Mouse (Mus musculus) layer of hippocampus, adult 8-10 months (tissue): ENCODE data around the gene Nectin4. TPM values are rescaled to one million over a fixed set of nuclear protein-coding genes. Genes with fewer than 3 reads are reported as not detected.

Source experiments
- DNase-seq, 2 experiments: peaks; one replicate each; pipeline ENCODE4 v3.0.0; 2022; ENCODE audit warnings: low spot score in 2 of 2
- total RNA-seq, 4 experiments: library from RNA; stranded (reverse); gene quantifications; 2 replicates each; pipeline ENCODE4 v1.2.4; 2022

The Nectin4 gene
- total RNA-seq, 4 experiments from 2014 or later, result 5.6 to 7.6 (median 6.5) TPM

GRCm38 (mm10) chr1:171358421-171358820, 11.5 kb upstream of the Nectin4 start:
- peak in 1 of 2 experiments; percentile 36 for DNase-seq

DNA sequence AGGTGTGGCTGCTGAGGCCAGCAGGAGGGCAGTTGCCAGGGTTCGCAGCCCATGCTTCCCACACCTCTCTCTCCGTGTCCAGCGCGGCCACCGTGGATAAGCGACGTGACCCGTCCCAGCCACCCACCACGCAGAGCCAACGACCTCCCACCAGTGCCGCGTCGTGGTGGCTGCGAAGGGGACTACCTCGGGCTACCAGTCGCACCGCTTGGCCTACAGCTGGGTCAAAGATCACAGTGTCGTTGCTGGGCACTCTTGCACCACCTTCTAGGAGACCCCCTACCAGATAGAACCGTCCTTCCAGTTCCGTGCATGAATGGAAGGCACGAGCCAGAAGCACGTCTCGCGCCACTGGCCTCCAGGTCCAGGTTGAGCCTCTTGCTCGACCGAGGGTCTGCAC, 9.6 kb upstream of the Nectin4 start:
- DNase-seq, result peak in 1 of 2 experiments; percentile 25

DNA sequence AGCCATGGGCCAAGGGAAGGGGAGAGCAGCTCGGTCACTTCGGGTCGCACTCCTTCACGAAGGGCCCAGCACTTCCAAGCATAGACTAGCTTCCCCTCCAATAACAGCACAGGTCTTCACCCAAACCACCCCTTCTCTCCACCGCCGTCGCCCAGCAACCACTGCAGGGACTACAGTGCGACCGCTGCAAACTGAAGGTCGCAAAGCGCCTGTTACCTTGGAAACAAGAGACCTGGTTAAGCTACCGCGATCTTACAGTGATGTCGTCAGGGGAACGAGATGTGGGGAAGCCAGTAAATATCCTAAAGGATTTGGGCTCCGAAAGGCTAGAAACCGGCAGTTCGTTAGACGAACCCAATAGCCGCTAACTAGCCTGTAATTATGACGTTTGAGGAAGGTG, 9.2 kb upstream of the Nectin4 start, which contains the start of gene Klhdc9:
TSS of gene Klhdc9 (minus strand) at position 143 of the 400 bp plus-strand sequence.
- DNase-seq, result peak; percentile 89 to 95

- peak; percentile 65 to 66 for DNase-seq
Measured at GRCm38 (mm10) chr1:171361106-171362103, 8.5 kb upstream of the Nectin4 start.

- DNase-seq, result no peak
Measured at GRCm38 (mm10) chr1:171365934-171366333, 4.0 kb upstream of the Nectin4 start.

DNA sequence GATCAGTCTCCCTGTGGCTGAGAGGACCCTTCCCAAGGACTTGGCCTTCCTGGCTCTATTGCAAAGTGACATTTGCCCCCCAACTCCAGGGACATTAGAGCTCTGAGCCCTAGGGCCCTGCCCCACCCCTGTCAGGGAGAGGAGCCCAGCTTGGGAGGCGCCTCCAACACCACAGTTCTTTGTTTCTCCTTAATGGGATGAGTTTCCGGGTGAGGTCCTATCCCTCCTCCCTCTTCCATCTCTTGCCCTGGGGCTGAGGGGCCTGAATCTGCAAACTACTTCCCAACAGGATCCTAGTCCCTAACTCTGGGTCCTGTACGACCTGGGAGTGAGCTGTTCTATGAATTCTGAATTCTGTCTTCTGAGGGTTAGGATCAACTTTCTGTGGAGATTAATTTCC, 3.0 kb downstream of the Nectin4 start:
- no peak for DNase-seq

GRCm38 (mm10) chr1:171373946-171374345, 4.0 kb downstream of the Nectin4 start:
- no peak for DNase-seq

DNA sequence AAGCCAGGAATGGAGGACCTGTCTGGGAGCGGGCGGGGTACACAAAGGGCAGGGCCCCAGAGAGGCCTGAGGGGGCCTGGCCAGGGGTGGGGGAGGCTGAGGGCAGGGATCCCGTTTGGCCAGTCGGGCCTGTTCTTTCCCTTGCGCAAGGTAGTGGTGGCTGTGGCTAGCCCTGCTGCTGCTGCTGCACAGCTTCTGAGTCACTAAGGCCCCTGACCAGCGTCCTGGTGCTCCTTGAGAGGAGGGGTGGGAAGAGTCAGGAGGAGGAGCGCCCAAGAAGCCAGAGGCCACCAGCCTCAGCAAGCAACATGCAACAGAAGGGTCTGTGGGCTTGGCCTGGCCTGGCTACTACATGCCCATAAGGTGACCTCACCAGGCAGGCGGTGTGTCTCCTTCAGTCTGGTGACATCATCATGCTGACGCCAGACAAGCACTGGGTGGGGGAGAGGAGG, 5.8 kb downstream of the Nectin4 start:
- DNase-seq, result no peak

GRCm38 (mm10) chr1:171378298-171378697, 8.4 kb downstream of the Nectin4 start:
- no peak for DNase-seq

DNA sequence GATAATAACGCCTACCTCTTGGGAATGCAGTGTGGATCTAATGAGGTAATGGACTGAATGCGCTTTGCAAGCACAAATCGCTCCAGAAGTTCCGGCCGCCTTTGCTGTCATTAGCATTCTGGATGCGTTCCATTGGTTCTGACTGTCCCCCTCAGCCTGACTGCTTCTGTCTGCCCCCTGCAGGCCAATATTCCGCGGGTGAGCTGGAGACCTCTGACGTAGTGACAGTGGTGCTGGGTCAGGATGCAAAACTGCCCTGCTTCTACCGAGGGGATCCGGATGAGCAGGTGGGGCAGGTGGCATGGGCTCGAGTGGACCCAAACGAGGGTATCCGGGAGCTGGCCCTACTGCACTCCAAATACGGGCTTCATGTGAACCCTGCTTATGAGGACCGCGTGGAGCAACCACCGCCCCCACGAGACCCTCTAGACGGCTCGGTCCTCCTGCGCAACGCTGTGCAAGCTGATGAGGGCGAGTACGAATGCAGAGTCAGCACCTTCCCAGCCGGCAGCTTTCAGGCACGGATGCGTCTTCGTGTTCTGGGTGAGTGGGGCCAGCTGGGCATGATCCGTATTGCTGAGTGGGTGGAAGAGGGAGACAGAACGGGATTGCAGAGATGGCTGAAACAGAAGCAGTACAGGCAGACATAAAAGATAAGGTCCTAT, 10.2 kb downstream of the Nectin4 start:
- DNase-seq, result peak; percentile 73 to 77

DNA sequence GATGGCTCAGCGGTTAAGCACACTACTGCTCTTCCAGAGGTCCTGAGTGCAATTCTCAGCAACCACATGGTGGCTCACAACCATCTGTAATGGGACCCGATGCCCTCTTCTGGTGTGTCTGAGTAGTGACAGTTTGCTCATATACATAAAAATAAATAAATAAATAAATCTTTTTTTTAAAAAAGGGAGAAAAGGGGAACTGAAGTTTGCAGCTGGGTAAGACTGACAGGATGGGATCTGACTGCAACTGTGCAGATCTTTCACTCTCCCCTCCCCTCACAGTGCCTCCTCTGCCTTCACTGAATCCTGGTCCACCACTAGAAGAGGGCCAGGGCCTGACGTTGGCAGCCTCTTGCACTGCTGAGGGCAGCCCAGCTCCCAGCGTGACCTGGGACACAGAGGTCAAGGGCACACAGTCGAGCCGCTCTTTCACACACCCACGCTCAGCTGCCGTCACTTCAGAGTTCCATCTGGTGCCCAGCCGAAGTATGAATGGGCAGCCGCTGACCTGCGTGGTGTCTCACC, 12.3 kb downstream of the Nectin4 start:
- no peak for DNase-seq

DNA sequence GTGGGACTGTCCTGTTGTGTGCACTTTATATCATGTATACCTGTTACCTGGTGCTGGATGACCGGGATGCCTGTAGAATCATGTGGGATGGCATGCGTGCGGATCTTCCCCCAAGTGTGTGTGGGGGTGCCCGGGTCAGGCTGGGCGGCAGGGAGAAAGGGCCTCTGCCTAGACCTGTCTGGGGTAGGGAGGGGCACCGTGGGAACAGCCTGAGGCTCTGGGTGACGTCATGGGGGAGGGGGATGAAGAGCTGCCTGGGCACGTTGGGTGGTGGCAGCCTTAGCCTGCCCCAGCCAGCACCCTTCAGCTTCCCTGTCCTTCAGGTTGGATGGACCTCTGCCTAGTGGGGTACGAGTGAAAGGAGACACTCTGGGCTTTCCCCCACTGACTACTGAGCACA, 14.5 kb downstream of the Nectin4 start:
- no peak for DNase-seq

- DNase-seq, result no peak
Measured at GRCm38 (mm10) chr1:171385171-171385570, 15.3 kb downstream of the Nectin4 start.

DNA sequence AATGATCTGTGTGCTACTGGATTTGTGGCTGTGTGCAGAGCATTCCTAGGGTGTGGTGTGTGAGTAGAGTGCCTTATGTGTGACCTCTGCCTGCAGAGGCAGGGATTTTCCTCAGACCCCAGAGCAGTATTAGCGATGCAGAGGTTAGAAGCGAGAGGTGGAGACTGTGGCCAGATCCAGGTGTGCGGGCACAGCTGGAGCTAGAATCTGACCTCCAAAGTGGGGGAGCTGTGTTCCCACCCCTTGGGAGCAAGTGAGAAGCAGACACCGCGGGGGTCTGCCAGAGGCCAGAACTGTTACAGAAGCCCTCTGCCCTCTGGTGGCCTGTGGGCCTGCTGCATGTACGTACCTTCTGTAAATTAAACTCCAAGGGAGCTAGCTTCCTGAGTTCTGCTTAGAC, 17.2 kb downstream of the Nectin4 start:
- DNase-seq, result no peak

GRCm38 (mm10) chr1:171388376-171389102, 18.6 kb downstream of the Nectin4 start, which contains the start of gene Arhgap30:
Arhgap30 (plus strand) TSS chr1:171388954.
- no peak for DNase-seq

- DNase-seq, result no peak
Measured at GRCm38 (mm10) chr1:171390101-171390500, 20.2 kb downstream of the Nectin4 start.

DNA sequence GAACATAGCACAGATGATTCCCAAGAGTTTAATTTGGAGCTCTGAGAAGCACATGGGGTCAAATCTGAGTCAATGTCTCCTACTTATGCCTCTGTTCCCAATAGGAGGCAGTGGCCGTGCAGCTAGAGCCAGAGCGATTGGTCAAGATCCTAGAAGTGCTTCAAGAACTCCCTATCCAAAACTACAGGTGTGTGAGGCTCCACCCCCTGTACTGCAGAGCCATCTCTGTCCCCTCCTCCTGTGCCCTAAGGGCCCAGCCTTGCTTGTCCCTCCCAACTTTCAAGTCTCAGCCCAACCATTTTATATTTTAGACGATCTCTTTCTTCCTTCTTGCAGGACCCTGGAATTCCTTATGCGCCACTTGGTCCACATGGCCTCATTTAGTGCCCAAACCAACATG, 31.9 kb downstream of the Nectin4 start:
- DNase-seq, result no peak

DNA sequence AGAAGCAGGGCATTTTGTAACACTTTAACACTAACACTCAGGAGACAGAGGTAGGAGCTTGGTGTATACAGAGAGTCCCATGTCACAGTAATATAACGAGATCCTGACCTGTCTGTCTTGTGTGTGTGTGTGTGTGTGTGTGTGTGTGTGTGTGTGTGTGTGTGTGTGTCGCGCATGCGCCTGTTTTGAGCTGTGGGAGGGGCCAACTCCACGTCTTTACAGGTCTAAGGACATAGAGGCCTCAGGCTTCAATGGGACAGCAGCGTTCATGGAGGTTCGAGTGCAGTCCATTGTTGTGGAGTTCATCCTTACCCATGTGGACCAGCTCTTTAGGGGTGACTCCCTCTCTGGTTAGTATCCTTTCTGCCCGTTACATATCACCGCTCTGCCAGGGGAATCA, 33.1 kb downstream of the Nectin4 start:
- no peak for DNase-seq

- no peak for DNase-seq
Measured at GRCm38 (mm10) chr1:171407263-171407662, 37.4 kb downstream of the Nectin4 start.

DNA sequence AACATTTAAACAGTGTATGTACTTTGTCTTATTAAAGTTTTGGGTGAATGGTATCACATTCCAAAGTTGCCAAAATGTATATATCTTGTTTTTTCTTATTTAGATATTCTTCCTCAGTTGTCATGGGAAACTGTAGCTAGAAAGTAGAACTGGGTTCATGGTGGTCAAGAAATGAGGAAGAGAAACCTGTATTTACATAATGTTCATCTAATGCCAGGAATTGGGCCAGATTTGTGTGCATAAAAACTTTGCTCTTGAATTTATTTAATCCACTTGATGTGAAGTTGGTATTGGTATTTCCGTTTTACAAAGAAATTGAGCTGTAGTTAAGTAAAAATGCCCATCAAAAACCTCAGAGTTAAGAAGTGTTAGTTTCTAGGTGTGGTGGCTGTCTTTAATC, 40.3 kb downstream of the Nectin4 start:
- no peak for DNase-seq

GRCm38 (mm10) chr1:171410947-171411484, 41.1 kb downstream of the Nectin4 start, which contains the start of gene Usf1:
Usf1 (plus strand) TSS chr1:171411313.
- peak; percentile 92 to 96 for DNase-seq
